Mouse (Mus musculus) E14TG2a.4 (cell line): ENCODE results near the gene Gm20388.

Experiments used
- CTCF ChIP-seq: conservative IDR thresholded peaks from 2 replicates; pipeline ENCODE4 v1.5.1; 2014; ENCODE audit warnings: low read length
- NANOG ChIP-seq: IDR thresholded peaks from 2 replicates; pipeline ENCODE4 v1.6.1; 2014; ENCODE audit warnings: borderline replicate concordance, low read length, mixed read lengths
- POU5F1 ChIP-seq: IDR thresholded peaks from 2 replicates; pipeline ENCODE4 v1.6.1; 2014; ENCODE audit warnings: low read length, borderline replicate concordance

- TF ChIP-seq CTCF (no peak), NANOG (no peak), POU5F1 (no peak)
These were observed 1265.7 kb downstream of the Gm20388 start for GRCm38 (mm10) chr8:121176291-121176690.
